Mouse (Mus musculus) central nervous system, embryonic 14 days (tissue): ENCODE data around the gene Gm8122. TPM values are rescaled to one million over a fixed set of nuclear protein-coding genes. Genes with fewer than 3 reads are reported as not detected.

Source experiments
- polyA plus RNA-seq: library from polyadenylated mRNA; depleted of rRNA; stranded (reverse); fragments of >200 nt; gene quantifications from 2 replicates; pipeline ENCODE4 v1.2.3, GENCODE M21; 2012; rRNA removed

Gene Gm8122
- polyA plus RNA-seq: not detected in 2 replicates

DNA sequence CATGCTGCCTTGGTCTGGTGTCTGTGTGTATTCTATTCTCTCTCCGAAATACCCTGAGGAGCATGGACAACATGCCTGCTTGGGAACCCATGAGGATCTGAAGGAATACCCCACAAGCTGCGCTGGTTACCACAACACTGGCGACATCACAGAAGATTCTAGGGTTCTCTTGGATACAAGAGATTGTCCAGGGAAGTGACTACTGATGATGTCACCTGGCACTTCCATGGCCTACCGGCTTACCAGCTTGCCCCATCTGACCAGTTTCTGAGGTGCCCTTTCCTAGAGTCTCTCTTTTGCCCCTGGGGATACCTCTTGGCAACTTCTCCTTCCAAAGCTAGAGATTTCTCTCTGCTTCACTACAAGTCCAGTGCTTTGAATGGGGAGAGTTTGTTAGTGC, at the start of gene Gm8122:
TSS of gene Gm8122 (minus strand) at position 101 of the 400 bp plus-strand sequence.

DNA sequence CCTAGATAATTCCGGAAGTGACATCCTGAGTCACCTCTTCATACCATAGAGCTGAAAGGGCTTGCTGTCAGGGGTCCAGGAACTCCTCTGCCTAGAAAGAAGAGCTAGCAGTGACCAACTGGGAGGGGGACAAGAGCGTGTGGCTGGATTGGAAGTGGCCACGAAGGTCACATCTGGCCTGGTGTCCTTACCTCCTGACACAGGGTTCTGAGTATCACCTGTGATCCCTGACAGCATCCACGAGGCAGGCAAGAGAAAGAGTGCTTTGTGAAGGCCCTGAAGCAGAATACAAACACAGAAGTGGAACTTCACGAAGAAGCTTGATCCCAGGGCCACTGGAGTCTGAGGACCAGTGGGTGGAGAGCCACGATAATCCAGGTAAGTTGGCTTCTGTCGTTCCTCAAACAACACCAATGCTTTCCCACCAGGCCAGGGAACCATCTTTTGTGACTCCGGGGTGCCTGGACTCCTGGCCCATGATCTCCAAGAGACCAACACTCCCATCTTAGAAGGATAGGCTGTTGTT, 39.9 kb upstream of the Gm8122 start, which contains the start of gene Gm9732:
TSS of gene Gm9732 (plus strand) at position 51 of the 526 bp plus-strand sequence.

GRCm38 (mm10) chr14:43258349-43258748, 23.2 kb upstream of the Gm8122 start, which contains the start of gene Gm8126:
TSS of gene Gm8126 (plus strand) at chr14:43258649.

Other genes with a start within 250 kb of the Gm8122 start
- not detected in 2 replicates for gene Gm8082, start 241.7 kb downstream of the Gm8122 start, polyA plus RNA-seq
- gene Gm10376, start 219.7 kb downstream of the Gm8122 start, polyA plus RNA-seq: not detected in 2 replicates
- not detected in 2 replicates for gene Gm8094, start 158.7 kb downstream of the Gm8122 start, polyA plus RNA-seq
- gene Gm8104, start 134.7 kb downstream of the Gm8122 start, polyA plus RNA-seq: not detected in 2 replicates
- not detected in 2 replicates for gene Gm7233, start 55.4 kb downstream of the Gm8122 start, polyA plus RNA-seq
- not detected in 2 replicates for gene Gm8126, start 23.3 kb upstream of the Gm8122 start, polyA plus RNA-seq
- gene Gm9732, start 39.7 kb upstream of the Gm8122 start, polyA plus RNA-seq: 0.06 TPM in 1 of 2 replicates, not detected in the other
- not detected in 2 replicates for gene Gm8127, start 58.5 kb upstream of the Gm8122 start, polyA plus RNA-seq
- gene 1700001F09Rik, start 112.5 kb upstream of the Gm8122 start, polyA plus RNA-seq: 0.09 TPM in 1 of 2 replicates, not detected in the other
- not detected in 2 replicates for gene Gm8138, start 181.0 kb upstream of the Gm8122 start, polyA plus RNA-seq